Mouse (Mus musculus) MEL (cell line): ENCODE results near the gene Dlx2. TPM values are rescaled to one million over a fixed set of nuclear protein-coding genes. Genes with fewer than 3 reads are reported as not detected.

ENCODE experiments used
- DNase-seq: peaks from one replicate; pipeline ENCODE4 v3.0.0; 2011; ENCODE audit warnings: low read depth, low spot score
- H3K27ac ChIP-seq: 2 replicates; pipeline ENCODE4 v1.5.1; 2012; ENCODE audit warnings: low read depth, mild to moderate bottlenecking, control low read depth, low read length, moderate library complexity; ENCODE audit not compliant: control insufficient read depth
- H3K27me3 ChIP-seq, 2 experiments: fragments of 150-350 bp in 1 of 2; sonication (generic) in 1 of 2; 2 replicates each; pipeline ENCODE4 v1.6.1; 2012; ENCODE audit warnings: low read length in 2 of 2, mild to moderate bottlenecking in 2 of 2, improper control_type of control experiment in 1 of 2, moderate library complexity in 1 of 2; ENCODE audit not compliant: insufficient read depth in 2 of 2, control insufficient read depth in 1 of 2
- H3K36me3 ChIP-seq, 2 experiments: 2 replicates each; pipeline ENCODE4 v1.6.1; 2012 to 2014; ENCODE audit warnings: low read length in 2 of 2, improper control_type of control experiment in 1 of 2, inconsistent platforms in 1 of 2, mild to moderate bottlenecking in 1 of 2; ENCODE audit not compliant: insufficient read depth in 2 of 2, control insufficient read depth in 1 of 2
- H3K4me1 ChIP-seq, 2 experiments: fragments of 150-350 bp in 1 of 2; sonication (generic) in 1 of 2; 2 replicates each; pipeline ENCODE4 v1.6.1; 2012; ENCODE audit warnings: low read length in 2 of 2, improper control_type of control experiment in 1 of 2, mild to moderate bottlenecking in 1 of 2; ENCODE audit not compliant: insufficient read depth in 2 of 2, control insufficient read depth in 1 of 2
- H3K4me3 ChIP-seq, 2 experiments: fragments of 150-350 bp in 1 of 2; sonication (generic) in 1 of 2; 2 replicates each; pipeline ENCODE4 v1.5.1; 2012; ENCODE audit warnings: low read depth in 2 of 2, low read length in 2 of 2, mild to moderate bottlenecking in 2 of 2, moderate library complexity in 2 of 2, control low read depth in 1 of 2, improper control_type of control experiment in 1 of 2; ENCODE audit not compliant: control insufficient read depth in 1 of 2, insufficient read depth in 1 of 2
- H3K79me2 ChIP-seq: 2 replicates; pipeline ENCODE4 v1.6.1; 2012; ENCODE audit warnings: mild to moderate bottlenecking, low read length, moderate library complexity; ENCODE audit not compliant: control insufficient read depth, poor library complexity, insufficient read depth
- H3K9ac ChIP-seq: 2 replicates; pipeline ENCODE4 v1.6.1; 2012; ENCODE audit warnings: low read depth, mild to moderate bottlenecking, control low read depth, low read length, moderate library complexity; ENCODE audit not compliant: control insufficient read depth, poor library complexity, severe bottlenecking
- H3K9me3 ChIP-seq: fragments of 150-350 bp; sonication (generic); replicated peaks from 2 replicates; pipeline ENCODE4 v1.6.1; 2012; ENCODE audit warnings: mild to moderate bottlenecking, low read length, improper control_type of control experiment, moderate library complexity; ENCODE audit not compliant: insufficient read depth
- CHD2 ChIP-seq: IDR thresholded peaks from 2 replicates; pipeline ENCODE4 v1.6.1; 2011; ENCODE audit warnings: low read length, improper control_type of control experiment
- CTCF ChIP-seq, 3 experiments: IDR thresholded peaks in 2 of 3; conservative IDR thresholded peaks in 1 of 3; 2 replicates each; pipeline ENCODE4 v1.5.1; 2011 to 2012; ENCODE audit warnings: low read length in 3 of 3, low read depth in 2 of 3, mild to moderate bottlenecking in 2 of 3, improper control_type of control experiment in 1 of 3, inconsistent platforms in 1 of 3, mixed read lengths in 1 of 3, moderate library complexity in 1 of 3; ENCODE audit not compliant: control insufficient read depth in 1 of 3, insufficient read depth in 1 of 3, poor library complexity in 1 of 3, severe bottlenecking in 1 of 3
- EP300 ChIP-seq, 2 experiments: IDR thresholded peaks; 2 replicates each; pipeline ENCODE4 v1.6.1; 2011; ENCODE audit warnings: improper control_type of control experiment in 2 of 2, low read length in 2 of 2, low read depth in 1 of 2, mild to moderate bottlenecking in 1 of 2
- KAT2A ChIP-seq: conservative IDR thresholded peaks from 2 replicates; pipeline ENCODE4 v1.6.1; 2012; ENCODE audit warnings: low read depth, low read length, improper control_type of control experiment, inconsistent platforms
- MAX ChIP-seq: IDR thresholded peaks from 2 replicates; pipeline ENCODE4 v1.6.1; 2011; ENCODE audit warnings: low read length, improper control_type of control experiment
- MYB ChIP-seq: IDR thresholded peaks from 2 replicates; pipeline ENCODE4 v1.6.1; 2011; ENCODE audit warnings: mild to moderate bottlenecking, low read depth, low read length, improper control_type of control experiment
- POLR2A ChIP-seq, 2 experiments: IDR thresholded peaks; 2 replicates each; pipeline ENCODE4 v1.6.1; 2011 to 2012; ENCODE audit warnings: low read length in 2 of 2, mild to moderate bottlenecking in 2 of 2, control low read depth in 1 of 2, improper control_type of control experiment in 1 of 2, low read depth in 1 of 2, moderate library complexity in 1 of 2; ENCODE audit not compliant: control insufficient read depth in 1 of 2, insufficient read depth in 1 of 2, poor library complexity in 1 of 2
- POLR2AphosphoS2 ChIP-seq: IDR thresholded peaks from 2 replicates; pipeline ENCODE4 v1.6.1; 2011; ENCODE audit warnings: low read length, improper control_type of control experiment
- POLR2AphosphoS5 ChIP-seq: IDR thresholded peaks from 2 replicates; pipeline ENCODE4 v1.6.1; 2012; ENCODE audit warnings: low read depth, borderline replicate concordance, mild to moderate bottlenecking, inconsistent platforms, low read length, moderate library complexity, mixed read lengths
- UBTF ChIP-seq: IDR thresholded peaks from 2 replicates; pipeline ENCODE4 v1.6.1; 2012; ENCODE audit warnings: low read depth, mild to moderate bottlenecking, inconsistent platforms, low read length, improper control_type of control experiment, moderate library complexity, borderline replicate concordance; ENCODE audit not compliant: insufficient read depth
- USF2 ChIP-seq, 2 experiments: IDR thresholded peaks; 2 replicates each; pipeline ENCODE4 v1.6.1; 2011 to 2012; ENCODE audit warnings: improper control_type of control experiment in 2 of 2, low read length in 2 of 2, borderline replicate concordance in 1 of 2, inconsistent platforms in 1 of 2, low read depth in 1 of 2, mild to moderate bottlenecking in 1 of 2; ENCODE audit not compliant: insufficient read depth in 1 of 2
- ZC3H11A ChIP-seq: IDR thresholded peaks from 2 replicates; pipeline ENCODE4 v1.6.1; 2012; ENCODE audit warnings: low read depth, mild to moderate bottlenecking, inconsistent platforms, low read length, improper control_type of control experiment
- ZMIZ1 ChIP-seq: IDR thresholded peaks from 2 replicates; pipeline ENCODE4 v1.6.1; 2012; ENCODE audit warnings: low read depth, mild to moderate bottlenecking, inconsistent platforms, low read length, improper control_type of control experiment, moderate library complexity
- polyA plus RNA-seq, 2 experiments: library from polyadenylated mRNA; stranded (reverse) in 1 of 2; unstranded in 1 of 2; fragments of >175 nt in 1 of 2; fragments of >200 nt in 1 of 2; gene quantifications; 2 replicates each; pipeline versions ENCODE4 v1.2.1 to v1.2.4; 2012; ENCODE audit warnings: low replicate concordance in 2 of 2, low read depth in 1 of 2; ENCODE audit not compliant: insufficient read length in 2 of 2, insufficient read depth in 1 of 2, missing spikeins in 1 of 2
- total RNA-seq: library from RNA; depleted of rRNA; stranded (reverse); fragments of 300-350 nt; gene quantifications from 2 replicates; pipeline ENCODE4 v1.2.3, GENCODE M21; 2012

The Dlx2 gene
- total and polyA plus RNA-seq, 3 experiments = not detected

DNA sequence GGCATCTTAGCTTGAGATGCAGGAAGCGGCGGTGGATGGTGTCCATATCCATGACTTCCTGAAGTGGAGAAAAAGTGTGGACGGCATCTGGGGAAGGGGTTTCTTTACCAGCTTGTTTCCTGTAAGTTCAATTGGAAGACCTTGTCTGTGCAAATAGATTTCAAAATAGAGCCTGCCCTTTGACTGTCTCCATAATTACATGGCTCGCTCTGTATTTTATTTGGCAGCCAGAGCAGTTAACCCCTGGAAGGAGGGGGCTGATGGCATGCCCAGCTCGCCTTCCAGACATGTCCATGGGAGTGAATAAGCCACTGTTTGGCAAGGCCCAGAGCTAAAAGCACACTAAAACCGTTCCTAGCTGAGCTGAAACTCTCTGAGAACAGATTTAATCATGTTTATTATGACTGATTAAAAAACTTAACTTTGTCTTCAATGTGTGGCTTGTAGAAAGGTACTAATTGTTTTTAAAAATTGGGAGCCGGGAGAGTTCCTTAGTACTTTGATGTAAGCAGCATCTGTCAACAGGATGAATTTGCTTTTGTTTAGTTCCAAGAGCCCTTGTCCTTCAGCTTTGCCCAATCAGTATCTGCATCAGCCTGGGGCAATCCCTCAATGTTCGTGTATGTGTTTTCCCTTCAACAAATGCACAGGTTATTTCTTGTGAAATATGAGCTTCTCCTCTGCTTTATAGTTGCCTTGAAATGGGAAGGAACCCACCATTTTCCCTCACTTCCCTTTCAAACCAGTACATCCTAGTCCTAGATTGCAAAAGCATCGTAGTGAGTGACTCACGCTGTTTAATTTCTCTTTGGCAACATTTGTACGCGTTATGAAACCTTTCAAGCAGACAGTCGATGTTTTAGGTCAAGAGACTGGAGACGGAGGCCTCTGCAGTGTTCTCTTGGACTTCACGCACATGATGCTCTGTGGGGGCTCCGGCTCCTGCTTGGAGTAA lies 47.0 kb downstream of the Dlx2 start:
- DNase-seq = no peak
- H3K27ac ChIP-seq = no peak overlapping the region
- no peak overlapping the region for H3K4me3 ChIP-seq
- no peaks in the 10 kb centered on the region; a peak in 1 of 4 replicates for H3K4me1 ChIP-seq
- peaks cover 0 to 5% of the 10 kb centered on the region in 2 experiments; a peak in 1 of 4 replicates for H3K36me3 ChIP-seq
- H3K9me3 ChIP-seq = no peaks in the 10 kb centered on the region
- no peaks in the 10 kb centered on the region for H3K27me3 ChIP-seq
- no peak for TF ChIP-seq ZMIZ1
- no peak for TF ChIP-seq KAT2A
- no peak for TF ChIP-seq EP300 (IDR thresholded peaks at IDR 0.05; ENCODE audit: low read depth in 1 of 2, low read length in 2 of 2)
- TF ChIP-seq POLR2A (IDR thresholded peaks at IDR 0.05; ENCODE audit: control insufficient read depth in 1 of 2, insufficient read depth in 1 of 2, low read depth in 1 of 2, low read length in 2 of 2, poor library complexity in 1 of 2) = no peak
- no peak for TF ChIP-seq ZC3H11A
- no peak overlapping the region for H3K9ac ChIP-seq
- no peaks in the 10 kb centered on the region for H3K79me2 ChIP-seq

GRCm38 (mm10) chr2:71497175-71497574 lies 49.4 kb downstream of the Dlx2 start:
- no peak overlapping the region for H3K4me3 ChIP-seq
- H3K9me3 ChIP-seq = no peaks in the 10 kb centered on the region
- TF ChIP-seq POLR2AphosphoS2 (no peak), ZMIZ1 (no peak), POLR2AphosphoS5 (no peak), KAT2A (no peak), MAX (no peak), CTCF (IDR thresholded peaks at IDR 0.05 in 2 of 3, conservative IDR thresholded peaks at IDR 0.05 in 1 of 3; ENCODE audit: control insufficient read depth in 1 of 3, insufficient read depth in 1 of 3, low read depth in 2 of 3, low read length in 3 of 3, poor library complexity in 1 of 3, severe bottlenecking in 1 of 3) (no peak)
- peaks cover 0 to 5% of the 10 kb centered on the region in 2 experiments; a peak in 1 of 4 replicates for H3K36me3 ChIP-seq
- no peak overlapping the region for H3K27ac ChIP-seq
- DNase-seq = no peak
- no peaks in the 10 kb centered on the region for H3K27me3 ChIP-seq
- no peak overlapping the region for H3K9ac ChIP-seq
- no peaks in the 10 kb centered on the region for H3K79me2 ChIP-seq
- no peaks in the 10 kb centered on the region; a peak in 1 of 4 replicates for H3K4me1 ChIP-seq

DNA sequence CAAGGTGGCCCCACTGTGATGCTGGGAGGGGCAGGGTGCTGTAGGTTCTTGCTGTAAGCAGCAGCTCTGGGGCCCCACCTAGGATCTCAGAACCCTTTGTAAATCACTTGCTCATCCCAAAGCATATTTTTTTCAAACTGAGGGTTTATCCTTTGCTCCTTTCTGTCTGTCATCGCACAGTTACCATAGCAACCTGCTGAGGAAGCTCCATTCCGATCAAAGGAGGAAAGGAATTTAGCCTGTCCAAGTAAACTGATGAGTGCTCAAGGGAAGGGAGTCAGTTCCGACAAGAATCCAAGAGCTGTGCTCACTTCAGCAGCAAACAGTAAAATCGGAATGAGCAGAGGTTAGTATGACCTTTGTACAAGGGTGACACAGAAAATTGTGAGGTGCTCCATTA lies 51.6 kb downstream of the Dlx2 start:
- H3K27ac ChIP-seq = no peak overlapping the region
- no peaks in the 10 kb centered on the region for H3K79me2 ChIP-seq
- H3K9ac ChIP-seq = no peak overlapping the region
- H3K36me3 ChIP-seq = peaks cover 0 to 5% of the 10 kb centered on the region in 2 experiments; a peak in 1 of 4 replicates
- DNase-seq = no peak
- H3K4me3 ChIP-seq = no peak overlapping the region
- no peaks in the 10 kb centered on the region; a peak in 1 of 4 replicates for H3K4me1 ChIP-seq
- TF ChIP-seq CHD2 (no peak), EP300 (IDR thresholded peaks at IDR 0.05; ENCODE audit: low read depth in 1 of 2, low read length in 2 of 2) (no peak), MYB (no peak), UBTF (no peak), USF2 (IDR thresholded peaks at IDR 0.05; ENCODE audit: borderline replicate concordance in 1 of 2, insufficient read depth in 1 of 2, low read depth in 1 of 2, low read length in 2 of 2) (no peak)
- H3K9me3 ChIP-seq = no peaks in the 10 kb centered on the region
- H3K27me3 ChIP-seq = no peaks in the 10 kb centered on the region
